Mouse (Mus musculus): Measurements from ENCODE around the gene Rpp21. TPM values are rescaled to one million over a fixed set of nuclear protein-coding genes. Genes with fewer than 3 reads are reported as not detected.

Gene Rpp21
- 10 to 100 TPM; 43.8 to 45.2 TPM for total RNA-seq (2021)
- long read RNA-seq, transcript Rpp21-201 (5 exons, 729 nt) = major isoform, 21 of 32 reads
- long read RNA-seq, partial matches to known transcripts = 1 of 32 reads
- long read RNA-seq, other reads (novel, unspliced or antisense) = 4 of 32 reads

GRCm38 (mm10) chr17:36257969-36258368 is at the start of gene Rpp21:
Rpp21 (minus strand) TSS chr17:36258069.
- no peak for DNase-seq (ENCODE audit: low spot score in 2 of 2)

GRCm38 (mm10) chr17:36286390-36286789 is 28.5 kb upstream of the Rpp21 start, which contains the start of gene H2-M10.2:
H2-M10.2 (minus strand) TSS chr17:36286490.
- DNase-seq (ENCODE audit: low spot score in 2 of 2) = no peak

DNA sequence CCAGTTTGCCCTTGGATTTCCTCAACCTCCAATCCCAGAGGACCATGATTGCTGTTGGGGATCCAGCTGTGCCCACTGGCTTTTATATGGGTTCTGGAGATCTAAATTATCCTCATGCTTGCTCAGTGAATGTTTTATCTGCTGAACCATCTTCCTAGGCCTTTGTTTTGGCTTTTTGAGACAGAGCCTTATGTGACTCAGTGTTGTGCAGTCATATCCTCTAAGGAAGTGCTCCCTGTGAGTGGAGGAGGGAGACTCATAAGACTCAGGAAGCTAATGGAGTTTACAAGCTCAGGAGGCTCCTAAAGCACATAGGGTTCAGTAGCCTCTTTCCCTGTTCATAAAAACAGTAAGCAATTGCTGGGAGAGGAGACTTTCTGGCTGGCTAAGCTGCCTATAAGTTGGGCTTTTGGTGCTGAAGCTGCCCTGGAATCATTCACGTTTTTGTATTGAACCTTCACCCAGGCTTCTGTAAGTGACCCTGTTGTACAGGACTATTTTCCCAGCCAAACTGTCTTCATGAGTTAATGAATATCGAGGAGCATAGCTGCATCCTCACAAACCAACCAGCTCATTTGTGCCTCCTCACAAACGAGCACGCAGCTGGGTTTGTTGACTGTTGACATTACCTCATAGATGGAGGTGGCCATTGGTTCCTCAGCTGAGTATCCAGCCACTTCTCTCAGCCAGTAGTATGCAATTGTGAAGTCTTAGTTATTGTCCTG is 23.8 kb upstream of the Rpp21 start:
- no peak for DNase-seq (ENCODE audit: low spot score in 2 of 2)

GRCm38 (mm10) chr17:36274776-36275175 is 16.9 kb upstream of the Rpp21 start:
- no peak for DNase-seq (ENCODE audit: low spot score in 2 of 2)

DNA sequence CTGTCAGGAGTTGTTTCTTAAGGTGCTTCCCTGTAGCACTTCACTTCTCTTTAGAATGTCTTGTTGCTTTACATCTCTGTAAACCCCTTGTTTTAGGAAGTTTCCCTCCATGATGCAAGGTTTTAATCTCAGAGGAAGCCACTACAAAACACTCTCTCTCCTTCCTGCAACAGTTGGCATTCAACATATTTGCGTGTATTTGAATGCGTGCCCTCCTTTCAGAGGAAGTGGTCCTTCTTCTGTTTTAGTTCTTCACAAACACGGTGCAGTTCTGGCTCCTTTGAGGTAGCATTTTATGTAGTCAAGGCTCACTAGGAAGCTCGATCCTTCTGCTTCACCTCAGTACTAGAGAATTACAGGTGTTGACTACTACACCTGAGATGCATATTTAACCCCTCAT is 15.9 kb upstream of the Rpp21 start:
- no peak for DNase-seq (ENCODE audit: low spot score in 2 of 2)

- DNase-seq (ENCODE audit: low spot score in 2 of 2) = no peak
These were observed 14.9 kb upstream of the Rpp21 start for GRCm38 (mm10) chr17:36272643-36273366.

- DNase-seq (ENCODE audit: low spot score in 2 of 2) = peak; percentile 85 to 87
These were observed 13.9 kb upstream of the Rpp21 start, which contains the start of gene Trim39 for GRCm38 (mm10) chr17:36271586-36272256. Trim39 (minus strand) TSS chr17:36272247.

- DNase-seq (ENCODE audit: low spot score in 2 of 2) = peak; percentile 87 to 91
These were observed 13.2 kb upstream of the Rpp21 start for GRCm38 (mm10) chr17:36270956-36271585.

GRCm38 (mm10) chr17:36265834-36266233 is 8.0 kb upstream of the Rpp21 start:
- no peak for DNase-seq (ENCODE audit: low spot score in 2 of 2)

DNA sequence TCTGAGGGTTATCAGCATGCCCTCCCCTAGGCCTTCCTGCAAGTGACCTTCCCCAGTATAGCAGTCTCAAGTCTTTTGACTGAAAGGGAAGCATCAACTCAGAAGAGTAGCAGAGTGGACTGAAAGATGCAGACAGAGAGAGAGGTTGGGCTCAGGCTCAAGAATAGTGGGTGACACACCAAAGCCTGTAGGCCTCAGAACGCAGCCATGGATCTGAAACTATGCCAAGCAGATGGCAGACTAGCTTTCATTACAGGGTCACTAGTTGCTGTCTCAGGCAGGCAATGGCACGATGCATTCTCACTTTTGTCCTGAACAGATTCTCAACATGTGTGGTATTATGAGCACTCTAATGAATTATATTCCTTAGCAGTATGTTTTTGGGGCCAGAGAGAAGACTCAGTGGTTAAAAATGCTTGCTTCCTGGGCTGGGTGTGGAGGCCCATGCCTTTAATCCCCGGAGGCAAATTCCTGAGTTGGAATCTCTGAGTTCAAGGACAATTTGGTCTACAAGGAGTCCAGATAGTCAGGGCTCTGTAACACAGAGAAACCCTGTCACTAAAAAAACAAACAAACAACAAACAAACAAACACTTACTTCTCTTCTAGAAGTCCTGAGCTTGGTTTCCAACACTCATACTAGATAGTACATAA is 6.5 kb upstream of the Rpp21 start:
- no peak for DNase-seq (ENCODE audit: low spot score in 2 of 2)

DNA sequence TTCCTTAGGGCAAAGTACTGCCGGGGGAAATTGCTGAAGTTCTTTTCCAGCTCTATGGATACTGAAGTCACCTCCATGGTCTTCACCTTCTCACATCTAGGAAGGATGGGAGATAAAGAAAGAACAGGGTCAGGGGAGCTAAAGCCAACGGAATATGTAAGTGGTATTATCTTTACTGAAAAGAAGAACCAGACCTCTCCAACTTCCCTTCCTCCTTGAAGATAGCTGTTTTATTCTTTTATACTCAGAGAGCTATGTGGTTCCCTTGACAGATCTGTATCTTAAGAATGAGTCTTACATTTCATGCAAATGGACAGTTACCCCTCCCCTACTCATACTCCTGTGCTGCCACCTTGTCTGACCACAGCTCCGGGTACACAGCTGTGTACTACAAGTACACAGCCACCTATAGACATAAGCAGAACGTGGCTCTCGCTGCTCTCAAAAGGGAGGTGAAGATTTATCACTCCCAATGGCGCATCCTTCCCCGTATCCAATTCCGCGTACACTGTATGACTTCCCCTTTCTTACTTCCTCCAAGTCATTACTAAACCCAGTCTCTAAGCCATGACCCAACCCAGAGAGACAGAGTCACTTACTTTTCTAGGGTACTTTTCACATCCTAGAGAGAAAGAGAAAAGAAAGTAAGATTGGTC is 3.8 kb upstream of the Rpp21 start:
- DNase-seq (ENCODE audit: low spot score in 2 of 2) = no peak

GRCm38 (mm10) chr17:36257241-36257947 is 475 bp downstream of the Rpp21 start:
- peak; percentile 80 to 88 for DNase-seq (ENCODE audit: low spot score in 2 of 2)

DNA sequence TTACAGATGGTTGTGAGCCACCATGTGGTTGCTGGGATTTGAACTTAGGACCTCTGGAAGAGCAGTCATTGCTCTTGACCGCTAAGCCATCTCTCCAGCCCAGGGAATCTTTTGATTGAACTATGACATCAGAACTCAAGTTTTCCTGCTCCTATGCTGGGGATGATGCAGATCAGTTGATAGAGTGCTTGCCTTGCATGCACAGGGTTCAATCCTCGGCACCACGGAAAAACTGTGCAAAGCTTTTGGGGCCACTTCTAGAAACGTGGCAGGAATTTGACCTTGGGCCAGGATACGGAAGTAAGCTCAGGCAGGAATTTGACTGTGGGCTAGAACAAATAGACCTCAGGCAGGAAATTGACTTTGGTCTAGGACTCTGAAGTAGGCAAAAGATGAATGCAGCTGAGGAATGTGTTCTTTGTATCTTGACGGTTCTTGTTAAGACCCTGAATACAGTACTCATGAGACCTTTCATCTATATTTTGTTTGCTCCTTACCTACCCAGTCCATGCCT is 4.7 kb downstream of the Rpp21 start:
- no peak for DNase-seq (ENCODE audit: low spot score in 2 of 2)

GRCm38 (mm10) chr17:36252250-36252876 is 5.5 kb downstream of the Rpp21 start:
- no peak for DNase-seq (ENCODE audit: low spot score in 2 of 2)

GRCm38 (mm10) chr17:36248886-36249285 is 9.0 kb downstream of the Rpp21 start:
- no peak for DNase-seq (ENCODE audit: low spot score in 2 of 2)

- no peak for DNase-seq (ENCODE audit: low spot score in 2 of 2)
These were observed 12.1 kb downstream of the Rpp21 start for GRCm38 (mm10) chr17:36245741-36246140.

GRCm38 (mm10) chr17:36244031-36244430 is 13.8 kb downstream of the Rpp21 start:
- DNase-seq (ENCODE audit: low spot score in 2 of 2) = no peak

DNA sequence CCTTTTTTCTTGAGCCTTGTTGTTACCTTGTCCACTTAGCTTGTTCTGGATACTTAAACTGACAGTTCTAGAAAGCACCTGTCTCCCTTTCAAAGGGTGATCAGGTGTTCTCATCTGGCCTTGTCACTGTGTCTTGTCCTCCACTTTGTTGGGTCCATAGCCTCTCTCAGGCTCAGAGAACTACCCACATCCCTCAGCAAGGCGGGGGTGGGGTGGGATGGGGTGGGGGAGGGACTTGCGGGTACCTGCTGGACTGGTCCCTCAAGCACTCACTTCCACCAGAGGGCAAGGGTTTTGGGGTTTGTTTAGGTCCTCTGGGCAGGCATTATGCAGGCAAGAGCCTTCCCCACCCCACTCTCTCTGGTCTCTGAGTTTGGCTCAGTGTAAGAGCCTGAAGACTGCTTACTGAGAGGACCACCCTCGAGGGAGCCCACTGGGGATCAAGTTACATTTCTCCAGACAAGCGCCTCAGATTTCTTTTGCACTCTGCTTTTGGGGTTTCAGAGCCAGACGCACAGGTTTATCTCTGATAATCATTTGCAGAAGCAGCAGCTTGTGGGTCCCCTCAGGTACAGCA is 17.1 kb downstream of the Rpp21 start:
- no peak for DNase-seq (ENCODE audit: low spot score in 2 of 2)

Data from layer of hippocampus, adult 18-20 months (tissue).